Mouse (Mus musculus) layer of hippocampus, postnatal 10 days (tissue): Measurements from ENCODE around the gene Disp1. TPM values are rescaled to one million over a fixed set of nuclear protein-coding genes. Genes with fewer than 3 reads are reported as not detected.

Source experiments
- DNase-seq, 2 experiments: peaks; one replicate each; pipeline ENCODE4 v3.0.0; 2021; ENCODE audit warnings: low spot score in 2 of 2
- microRNA-seq, 2 experiments: library from miRNA; unstranded; fragments of <30 nt; microRNA quantifications; one replicate each; pipeline ENCODE4 v1.2.0; 2021
- total RNA-seq, 2 experiments: library from RNA; stranded (reverse); gene quantifications; 2 replicates each; pipeline ENCODE4 v1.2.3; 2021

Gene Disp1
- total RNA-seq, 2 experiments from 2014 or later = 4.3 to 4.4 TPM

DNA sequence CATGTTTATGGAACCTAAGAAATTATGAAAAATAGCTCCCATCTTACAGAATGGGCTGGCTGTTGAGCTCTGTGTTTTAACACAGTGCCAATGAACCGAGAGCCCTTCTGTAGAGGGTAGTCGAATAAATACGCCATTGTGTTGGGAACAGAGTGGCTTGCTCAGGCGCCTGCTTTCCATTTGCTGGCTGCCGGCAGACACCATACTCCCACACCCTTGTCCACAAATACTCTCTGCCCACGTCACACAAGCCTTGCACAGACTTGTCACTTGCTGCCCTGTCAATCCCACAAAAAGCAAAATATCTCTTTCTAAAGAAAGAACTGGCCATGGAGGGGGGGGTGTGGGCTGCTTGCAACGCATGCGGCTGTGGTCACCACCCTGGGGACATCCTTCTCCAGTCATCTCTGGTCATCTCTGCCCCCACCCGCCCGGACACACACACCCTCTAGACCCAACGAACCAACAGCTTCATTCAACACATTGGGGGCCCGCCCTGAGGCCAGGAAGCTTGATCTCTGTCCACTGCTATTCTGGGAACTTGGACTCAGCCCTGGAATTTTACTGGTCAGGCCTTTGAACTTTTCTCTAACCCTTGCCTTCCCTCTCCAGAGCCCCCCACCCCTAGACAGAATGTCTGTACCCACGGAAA is 178.0 kb downstream of the Disp1 start:
- no peak for DNase-seq

DNA sequence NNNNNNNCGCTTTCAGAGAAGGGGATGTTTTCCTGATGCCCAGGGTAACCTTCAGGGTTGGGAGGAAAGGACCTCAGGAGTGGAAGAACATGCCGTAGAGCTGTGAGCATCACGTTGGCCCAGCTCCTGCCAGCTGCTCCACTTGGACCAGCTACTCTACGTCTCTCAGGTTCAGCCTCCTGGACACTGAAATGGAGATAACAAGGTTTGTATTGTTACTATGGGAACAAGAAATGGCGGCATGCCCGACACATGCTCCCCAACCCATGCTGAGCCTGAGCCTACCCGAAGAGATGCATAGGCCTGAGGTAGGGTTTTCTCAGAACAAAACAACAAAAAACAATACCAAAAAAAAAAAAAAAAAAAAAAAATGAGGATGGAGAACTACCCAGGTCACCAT is 179.6 kb downstream of the Disp1 start:
- no peak for DNase-seq

- no peak for DNase-seq
These were observed 180.4 kb downstream of the Disp1 start for GRCm38 (mm10) chr1:183040847-183041382.

GRCm38 (mm10) chr1:183039881-183040708 is 181.2 kb downstream of the Disp1 start:
- DNase-seq = no peak

DNA sequence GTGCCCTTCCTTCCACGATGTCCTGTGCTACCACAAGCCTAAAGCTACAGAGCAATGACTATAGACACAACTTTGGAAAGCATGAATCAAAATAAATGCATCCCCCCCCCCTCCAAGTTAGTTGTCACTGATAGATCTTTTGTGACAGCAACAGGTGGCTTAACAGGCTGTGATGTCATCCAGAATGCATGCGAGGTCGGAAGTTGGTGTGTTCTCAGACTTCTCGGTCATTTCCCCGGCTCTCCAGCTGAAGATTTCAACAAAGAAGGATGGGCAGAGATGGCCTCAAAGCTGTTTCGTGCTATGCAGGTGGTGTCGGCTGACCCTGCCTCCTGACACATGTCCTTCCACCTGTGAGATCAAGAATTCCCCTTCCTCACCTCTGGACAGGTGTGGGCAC is 181.9 kb downstream of the Disp1 start:
- DNase-seq = no peak

Small RNAs within 50 kb of the gene (microRNA-seq; reads per million reads assigned to microRNA genes)
- 0 reads per million in 2 experiments for gene Gm24975

Other genes with a start within 250 kb of the Disp1 start
- gene Aida, start 75.1 kb upstream of the Disp1 start, total RNA-seq = 10 to 100 TPM; 58.6 to 61.3 TPM
- 10 to 100 TPM; 62.1 to 70.8 TPM for gene Brox, start 75.7 kb upstream of the Disp1 start, total RNA-seq
- 100 to 1,000 TPM; 254 to 258 TPM for gene Mia3, start 148.0 kb upstream of the Disp1 start, total RNA-seq
- 10 to 100 TPM; 19.7 to 21.2 TPM for gene Taf1a, start 167.5 kb upstream of the Disp1 start, total RNA-seq
- gene Hhipl2, start 196.7 kb upstream of the Disp1 start, total RNA-seq = not detected